Mouse (Mus musculus): ENCODE data around the gene Nyap1. TPM values are rescaled to one million over a fixed set of nuclear protein-coding genes. Genes with fewer than 3 reads are reported as not detected.

The Nyap1 gene
- polyA plus RNA-seq (2015; fragmentation: Nextera tagmentation; extraction: Ambion mirVana) = 39.9 and 42.3 TPM in 2 replicates

DNA sequence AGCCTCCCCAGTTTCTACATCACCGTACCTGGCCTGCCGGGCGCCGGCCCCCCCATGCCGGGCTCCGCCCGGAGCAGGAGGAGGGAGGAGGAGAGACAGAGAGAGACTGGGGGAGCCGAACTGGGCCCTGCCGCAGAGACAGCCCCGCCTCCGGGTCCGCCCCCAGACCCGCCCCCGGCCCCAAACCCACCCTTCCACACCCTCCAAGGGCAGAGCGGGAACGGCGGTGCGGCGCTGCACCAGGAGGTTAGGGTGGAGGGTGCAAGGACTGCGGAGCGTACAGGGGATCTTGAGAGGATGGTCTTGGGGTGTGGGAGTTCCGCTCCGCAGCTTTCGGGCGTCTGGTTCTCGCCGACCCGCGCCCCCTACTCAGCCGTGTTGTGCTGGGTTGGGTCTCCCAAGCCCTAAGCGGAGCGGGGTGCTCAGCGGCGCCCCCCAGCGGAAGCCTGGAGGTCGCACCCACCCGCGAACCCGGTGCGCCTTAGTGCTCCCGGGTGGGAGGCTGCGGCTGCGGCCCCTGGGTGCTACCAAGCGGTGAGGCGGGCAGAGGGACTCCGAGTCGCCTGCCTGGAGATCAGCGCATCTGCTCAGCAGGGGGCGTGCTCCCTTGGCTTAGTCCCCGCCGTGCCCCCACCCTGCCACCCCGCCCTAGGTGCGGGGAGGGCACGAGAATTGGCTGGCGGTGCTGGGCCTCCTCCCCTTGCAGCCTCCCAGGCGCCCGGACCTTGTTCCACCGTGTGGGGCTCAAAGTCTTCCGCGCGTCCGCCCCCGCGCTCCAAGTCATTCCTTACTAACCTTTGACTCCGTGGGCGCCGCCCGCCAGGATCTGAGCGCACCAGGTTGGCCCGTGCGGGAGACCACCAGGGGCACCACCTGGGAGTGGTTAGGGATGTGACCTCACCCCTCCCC, at the start of gene Nyap1:
Gene Nyap1 (minus strand): TSS at position 585 of the 909 bp plus-strand sequence.
- peak; percentile 82 for ATAC-seq
- Histone ChIP-seq H3K9me3 (no peaks in the 10 kb centered on the region), H3K27ac (peak within 1 kb of the TSS; percentile 83), H3K36me3 (peaks cover 18% of the 10 kb centered on the region), H3K4me3 (replicated peaks) (peak within 1 kb of the TSS; percentile 78), H3K4me1 (replicated peaks) (peaks cover 56% of the 10 kb centered on the region), H3K9ac (replicated peaks) (peak within 1 kb of the TSS; percentile 92), H3K4me2 (replicated peaks) (peak within 1 kb of the TSS; percentile 95), H3K27me3 (no peaks in the 10 kb centered on the region)
- under 1% methylated on average over 68 of the region's 71 CpGs for WGBS

DNA sequence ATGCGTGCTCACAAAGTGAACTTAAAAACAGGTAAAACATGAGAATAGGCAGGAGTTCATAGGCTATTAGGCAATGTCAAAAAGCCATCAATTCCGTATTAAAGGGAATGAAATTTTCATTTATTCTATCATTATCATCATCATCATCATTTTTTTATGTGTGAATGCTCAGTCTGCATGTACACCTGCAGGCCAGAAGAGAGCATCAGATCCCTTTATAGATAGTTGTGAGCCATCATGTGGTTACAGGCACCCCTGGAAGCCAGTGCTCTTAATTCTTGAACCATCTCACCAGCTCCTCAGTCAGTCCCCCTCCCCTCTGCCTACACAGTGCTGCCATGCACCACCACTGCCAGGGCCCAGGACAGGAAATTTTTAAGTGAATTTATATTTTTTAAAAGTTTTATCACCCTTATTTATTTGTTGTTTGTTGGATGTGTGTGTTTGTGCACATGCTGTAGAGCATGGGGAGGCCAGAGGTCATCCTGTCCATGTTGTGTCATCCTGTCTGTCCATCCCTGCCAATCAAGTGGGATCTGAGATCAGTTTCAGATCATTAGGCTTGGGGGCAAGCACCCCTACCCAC, 47.6 kb upstream of the Nyap1 start:
- no peak overlapping the region for H3K27ac ChIP-seq
- 94% methylated on average over 2 of the region's 2 CpGs for WGBS
- peaks cover 12% of the 10 kb centered on the region for H3K27me3 ChIP-seq
- H3K9ac ChIP-seq (replicated peaks) = no peak overlapping the region
- peaks cover 8% of the 10 kb centered on the region for H3K36me3 ChIP-seq
- H3K4me3 ChIP-seq (replicated peaks) = no peak overlapping the region
- no peak for ATAC-seq
- H3K4me2 ChIP-seq (replicated peaks) = no peak overlapping the region
- no peaks in the 10 kb centered on the region for H3K9me3 ChIP-seq
- peaks cover 20% of the 10 kb centered on the region for H3K4me1 ChIP-seq (replicated peaks)

GRCm38 (mm10) chr5:137788171-137788570, 46.8 kb upstream of the Nyap1 start:
- Histone ChIP-seq H3K4me3 (replicated peaks) (peak overlapping the region; percentile 84), H3K9ac (replicated peaks) (no peak overlapping the region)
- ATAC-seq = no peak

GRCm38 (mm10) chr5:137787151-137787928, 45.9 kb upstream of the Nyap1 start, which contains the start of the genes Mepce and Zcwpw1:
Mepce (minus strand) TSS chr5:137787655.
Zcwpw1 (plus strand) TSS chr5:137787798.
- Histone ChIP-seq H3K36me3 (peaks cover 25% of the 10 kb centered on the region), H3K9me3 (no peaks in the 10 kb centered on the region), H3K27me3 (peaks cover 12% of the 10 kb centered on the region), H3K4me3 (replicated peaks) (peak within 1 kb of the TSS; percentile 84), H3K27ac (peak within 1 kb of the TSS; percentile 98), H3K4me2 (replicated peaks) (peak within 1 kb of the TSS; percentile 98), H3K9ac (replicated peaks) (peak within 1 kb of the TSS; percentile 98), H3K4me1 (replicated peaks) (peaks cover 36% of the 10 kb centered on the region)
- WGBS = under 1% methylated on average over 48 of the region's 48 CpGs
- ATAC-seq = peak; percentile 76

More at GRCm38 (mm10) chr5:137788171-137788570, 46.8 kb upstream of the Nyap1 start:
- H3K4me1 ChIP-seq (replicated peaks) = peaks cover 28% of the 10 kb centered on the region
- H3K9me3 ChIP-seq = no peaks in the 10 kb centered on the region
- 75% methylated on average over 24 of the region's 24 CpGs for WGBS
- H3K4me2 ChIP-seq (replicated peaks) = peak overlapping the region; percentile 98
- H3K36me3 ChIP-seq = peaks cover 16% of the 10 kb centered on the region
- peaks cover 12% of the 10 kb centered on the region for H3K27me3 ChIP-seq
- no peak overlapping the region for H3K27ac ChIP-seq

- Histone ChIP-seq H3K9ac (replicated peaks) (peak overlapping the region; percentile 98), H3K27me3 (peaks cover 12% of the 10 kb centered on the region), H3K36me3 (peaks cover 35% of the 10 kb centered on the region), H3K4me3 (replicated peaks) (peak overlapping the region; percentile 84), H3K4me2 (replicated peaks) (peak overlapping the region; percentile 98), H3K27ac (peak overlapping the region; percentile 98), H3K4me1 (replicated peaks) (peaks cover 47% of the 10 kb centered on the region), H3K9me3 (no peaks in the 10 kb centered on the region)
- WGBS = under 1% methylated on average over 77 of the region's 79 CpGs
- peak; percentile 81 for ATAC-seq
Observed at GRCm38 (mm10) chr5:137786109-137786942, 44.9 kb upstream of the Nyap1 start.

DNA sequence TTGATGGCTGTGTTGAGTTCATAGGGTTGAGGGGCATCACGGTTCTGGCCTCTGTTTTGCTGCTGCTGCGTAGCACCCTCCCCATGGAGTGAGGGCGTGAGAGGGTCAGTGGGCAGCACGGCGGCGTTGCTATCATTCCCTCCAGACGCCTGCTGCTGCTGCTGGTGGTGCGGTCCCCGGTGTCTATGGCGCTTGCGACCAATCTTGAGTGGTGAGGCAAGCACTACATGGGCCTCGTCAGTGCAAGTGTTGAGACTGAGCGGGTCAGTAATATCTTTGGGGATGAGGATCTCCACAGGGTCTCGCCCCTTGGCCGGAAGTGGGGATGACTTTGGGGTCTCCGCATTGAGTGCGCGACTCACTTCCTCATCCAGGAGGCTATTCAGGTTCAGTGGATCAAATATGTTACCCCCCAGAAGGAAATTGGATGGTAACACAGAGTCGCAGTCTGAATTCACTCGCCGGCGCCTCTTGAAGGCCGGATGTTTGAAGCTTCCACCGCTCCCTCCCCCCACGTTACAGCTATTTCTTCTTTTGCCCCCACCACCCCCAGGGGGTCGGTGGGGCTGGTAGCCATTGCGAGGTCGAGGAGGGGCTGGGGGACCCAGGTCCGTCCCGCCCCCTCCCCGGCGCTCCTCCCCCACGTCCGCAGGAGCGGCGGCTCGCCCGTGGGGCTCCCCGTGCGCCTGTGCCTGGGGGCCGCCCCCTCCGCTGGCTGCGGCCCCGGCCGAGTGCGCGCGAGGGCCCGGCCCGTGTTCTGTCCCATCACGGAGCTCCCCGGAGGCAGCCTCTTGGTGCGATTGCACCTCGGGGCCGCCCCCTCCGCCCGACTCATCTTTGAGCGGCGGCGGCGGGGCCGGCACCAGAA, 44.0 kb upstream of the Nyap1 start:
- peak overlapping the region; percentile 98 for H3K27ac ChIP-seq
- WGBS = 1% methylated on average over 59 of the region's 62 CpGs
- H3K9me3 ChIP-seq = no peaks in the 10 kb centered on the region
- H3K27me3 ChIP-seq = peaks cover 12% of the 10 kb centered on the region
- H3K4me1 ChIP-seq (replicated peaks) = peaks cover 55% of the 10 kb centered on the region
- H3K4me2 ChIP-seq (replicated peaks) = peak overlapping the region; percentile 98
- H3K9ac ChIP-seq (replicated peaks) = peak overlapping the region; percentile 98
- H3K36me3 ChIP-seq = peaks cover 44% of the 10 kb centered on the region
- ATAC-seq = peak; percentile 17
- peak overlapping the region; percentile 84 for H3K4me3 ChIP-seq (replicated peaks)

- peak overlapping the region; percentile 98 for H3K9ac ChIP-seq (replicated peaks)
- peak overlapping the region; percentile 98 for H3K4me2 ChIP-seq (replicated peaks)
- peak overlapping the region; percentile 98 for H3K27ac ChIP-seq
- peaks cover 48% of the 10 kb centered on the region for H3K36me3 ChIP-seq
- H3K9me3 ChIP-seq = no peaks in the 10 kb centered on the region
- no peak for ATAC-seq
- WGBS = 87% methylated on average over 14 of the region's 14 CpGs
- peaks cover 12% of the 10 kb centered on the region for H3K27me3 ChIP-seq
- H3K4me1 ChIP-seq (replicated peaks) = peaks cover 64% of the 10 kb centered on the region
- H3K4me3 ChIP-seq (replicated peaks) = peak overlapping the region; percentile 84
Observed at GRCm38 (mm10) chr5:137784546-137784945, 43.1 kb upstream of the Nyap1 start.

DNA sequence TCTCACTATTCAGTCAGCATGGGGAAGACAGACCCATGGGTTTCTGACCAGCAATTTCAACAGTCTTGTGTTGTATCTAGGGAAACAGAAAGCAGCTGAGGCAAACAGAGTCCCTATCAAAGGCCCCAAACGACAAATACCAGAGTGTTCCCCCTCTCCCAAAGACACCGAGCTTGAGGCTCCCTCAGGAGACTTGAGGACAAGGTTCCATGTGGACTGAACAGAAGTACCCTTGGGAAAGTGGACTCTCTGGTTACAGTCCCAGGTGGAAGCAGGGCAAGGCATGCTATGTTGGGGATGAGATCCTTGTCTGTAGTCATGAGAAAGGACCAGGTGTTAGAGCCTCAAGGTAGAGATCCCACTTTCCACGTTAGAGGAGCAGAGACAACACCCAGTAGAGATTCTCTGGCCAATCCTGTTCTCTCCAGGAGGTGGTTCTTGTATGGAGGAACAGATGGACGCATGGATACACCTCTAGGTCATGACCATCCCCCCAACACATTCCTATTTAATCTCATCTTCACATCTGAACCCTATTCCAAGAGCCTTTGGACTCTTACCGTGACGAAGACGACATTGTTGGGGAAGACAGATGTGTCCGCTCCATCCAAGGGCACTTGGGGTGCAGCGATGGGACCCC, 42.6 kb upstream of the Nyap1 start:
- H3K4me2 ChIP-seq (replicated peaks) = peak overlapping the region; percentile 98
- peaks cover 9% of the 10 kb centered on the region for H3K27me3 ChIP-seq
- H3K36me3 ChIP-seq = peaks cover 48% of the 10 kb centered on the region
- ATAC-seq = no peak
- H3K4me1 ChIP-seq (replicated peaks) = peaks cover 66% of the 10 kb centered on the region
- peak overlapping the region; percentile 84 for H3K4me3 ChIP-seq (replicated peaks)
- peak overlapping the region; percentile 98 for H3K9ac ChIP-seq (replicated peaks)
- H3K9me3 ChIP-seq = no peaks in the 10 kb centered on the region
- 68% methylated on average over 9 of the region's 9 CpGs for WGBS
- H3K27ac ChIP-seq = peak overlapping the region; percentile 19

DNA sequence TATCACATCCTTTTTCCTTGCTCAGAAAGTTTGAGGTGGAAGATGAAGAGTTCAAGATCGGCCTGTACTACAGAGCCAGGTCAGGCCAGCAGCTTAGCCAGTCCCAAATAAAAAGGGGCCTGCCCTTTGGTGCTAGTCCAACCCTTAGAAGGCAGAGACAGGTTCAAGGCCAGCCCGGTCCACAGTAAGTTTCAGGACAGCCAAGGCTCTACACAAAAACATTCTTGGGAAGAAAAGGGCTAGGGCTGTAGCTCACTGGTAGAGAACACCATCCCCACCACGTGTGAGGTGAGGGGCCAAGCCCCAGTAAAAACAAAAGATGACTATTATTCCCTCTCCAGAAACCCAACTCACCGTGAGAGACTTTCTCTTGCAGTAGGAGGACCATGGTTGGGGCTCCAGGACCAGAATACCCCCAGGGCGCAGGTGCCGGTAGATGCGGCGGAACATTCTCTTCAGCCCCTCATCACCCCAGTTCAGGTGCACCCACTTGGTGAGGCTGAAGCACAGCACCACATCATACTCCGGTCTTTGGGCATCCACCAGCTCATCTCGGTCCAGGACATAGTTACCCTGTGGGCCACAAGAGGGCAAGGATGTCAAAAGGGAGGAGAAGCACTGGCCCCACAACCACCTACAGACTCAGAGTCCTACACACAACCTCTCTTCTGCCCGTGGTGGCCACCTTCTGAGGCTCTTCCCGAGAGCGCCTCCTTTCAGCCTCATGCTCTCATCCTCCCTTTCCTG, 41.5 kb upstream of the Nyap1 start:
- H3K9me3 ChIP-seq = no peaks in the 10 kb centered on the region
- H3K4me2 ChIP-seq (replicated peaks) = peak overlapping the region; percentile 98
- peaks cover under 1% of the 10 kb centered on the region; the same call in 1 of the 2 replicates for H3K27me3 ChIP-seq
- H3K4me3 ChIP-seq (replicated peaks) = peak overlapping the region; percentile 84
- peaks cover 48% of the 10 kb centered on the region for H3K36me3 ChIP-seq
- no peak for ATAC-seq
- no peak overlapping the region for H3K27ac ChIP-seq
- peaks cover 63% of the 10 kb centered on the region for H3K4me1 ChIP-seq (replicated peaks)
- peak overlapping the region; percentile 98 for H3K9ac ChIP-seq (replicated peaks)
- 85% methylated on average over 13 of the region's 13 CpGs for WGBS

Data from midbrain, embryonic 13.5 days (tissue).